Mouse (Mus musculus) v-Abl transformed pro-B cells (cell line): ENCODE measurements around the gene Ucn3.

ENCODE experiments used
- in situ Hi-C, 2 experiments: fragments of 400-800 bp; cut with MboI; formaldehyde crosslinking; loops; one replicate each; pipeline ENCODE4 v1.15.1; 2025; ENCODE audit not compliant: unreplicated experiment in 2 of 2

The Ucn3 gene

DNA sequence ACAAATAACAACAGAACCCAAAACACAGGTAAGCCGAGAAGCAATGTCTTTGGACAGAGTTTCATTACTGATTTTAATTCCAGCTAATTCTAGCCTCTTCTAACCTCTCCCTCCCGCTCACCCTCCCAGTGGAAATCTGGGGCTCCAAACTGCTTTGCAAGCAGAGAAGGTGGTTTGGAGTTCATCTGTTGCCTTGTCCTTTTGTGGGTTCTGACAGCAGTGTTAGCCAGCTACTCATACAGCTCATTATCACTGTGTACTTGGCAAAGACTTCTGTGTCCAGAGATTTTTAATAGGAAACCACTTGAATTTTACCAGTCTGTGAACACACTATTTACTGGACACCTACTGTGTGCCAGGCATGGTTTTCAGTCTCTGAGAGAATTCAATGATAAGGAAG lies at the start of gene Ucn3:
TSS of gene Ucn3 (minus strand) at position 101 of the 400 bp plus-strand sequence.
- in situ Hi-C loops: no loop called here

DNA sequence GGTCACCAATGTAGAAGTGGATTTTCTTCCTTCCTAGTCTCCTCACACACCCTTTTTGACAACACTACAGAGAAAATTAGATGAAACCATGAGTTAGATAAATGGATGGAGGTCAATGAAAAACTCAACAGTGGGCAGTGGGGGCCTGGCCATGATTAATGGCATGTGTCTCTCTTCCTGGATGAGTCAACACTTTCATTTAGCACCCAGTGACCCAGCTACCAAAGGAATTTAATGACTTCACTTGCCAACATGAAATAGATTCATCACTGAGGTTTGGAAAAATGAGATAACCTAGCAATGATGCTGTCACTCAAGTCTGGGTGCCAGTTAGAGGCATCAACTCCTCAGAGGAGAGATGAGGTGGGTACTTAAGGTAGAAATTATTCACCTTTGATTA lies 46.9 kb upstream of the Ucn3 start:
- in situ Hi-C loops: no loop called here

DNA sequence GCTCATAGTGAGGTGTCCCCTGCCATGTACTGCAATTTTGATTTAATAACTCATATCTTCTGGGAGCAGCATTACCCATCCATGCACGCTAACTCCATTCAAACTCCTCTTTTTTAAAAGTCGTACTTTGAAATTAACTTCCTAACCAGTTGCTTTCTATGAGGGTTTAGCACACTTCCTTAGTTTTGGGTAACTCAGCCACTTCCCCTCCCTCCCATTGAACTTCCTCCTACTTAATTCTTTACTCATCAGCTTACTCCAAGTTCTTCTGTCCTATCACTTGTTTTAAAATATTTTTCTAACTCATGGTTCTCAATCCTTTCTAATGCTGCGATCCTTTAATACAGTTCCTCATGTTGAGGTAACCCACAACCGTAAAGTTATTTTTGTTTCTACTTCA lies 23.7 kb upstream of the Ucn3 start:
- in situ Hi-C loops: no loop called here

DNA sequence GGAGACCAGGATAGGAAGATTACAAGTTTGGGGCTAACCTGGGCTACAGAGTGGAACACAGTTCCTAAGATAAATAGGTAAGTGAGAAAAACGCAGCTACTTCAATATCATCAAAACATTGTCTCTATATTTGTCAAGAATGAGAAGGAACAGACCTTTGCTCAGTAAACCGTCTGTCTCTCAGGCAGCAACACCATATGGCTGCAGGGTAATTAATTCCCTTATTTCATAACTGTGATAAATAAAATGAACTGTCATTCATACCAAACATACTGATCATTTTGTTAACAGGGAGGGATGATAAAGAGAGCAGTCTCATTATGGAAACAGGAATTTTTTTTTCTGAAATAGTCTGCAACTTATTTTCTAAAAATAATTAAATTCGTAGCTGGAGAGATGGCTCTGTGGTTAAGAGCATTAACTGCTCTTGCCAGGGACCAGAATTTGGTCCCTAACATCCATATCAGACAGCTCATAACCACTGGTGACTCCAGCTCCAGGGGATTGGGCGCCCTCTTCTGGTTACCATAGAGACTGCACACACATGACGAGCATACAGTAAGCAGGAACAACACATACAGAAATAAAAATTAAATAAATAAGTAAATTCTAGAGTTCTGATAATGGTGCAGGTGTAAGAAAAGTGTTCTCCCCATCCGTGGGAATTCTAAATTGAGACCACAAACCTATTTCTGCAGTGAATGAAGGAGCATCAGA lies 6.2 kb upstream of the Ucn3 start:
- in situ Hi-C loops: loop anchor here in 1 of 2 experiments (5.0 kb wide), 1 partner anchor 51 kb away; no protein-coding TSS in a partner anchor

DNA sequence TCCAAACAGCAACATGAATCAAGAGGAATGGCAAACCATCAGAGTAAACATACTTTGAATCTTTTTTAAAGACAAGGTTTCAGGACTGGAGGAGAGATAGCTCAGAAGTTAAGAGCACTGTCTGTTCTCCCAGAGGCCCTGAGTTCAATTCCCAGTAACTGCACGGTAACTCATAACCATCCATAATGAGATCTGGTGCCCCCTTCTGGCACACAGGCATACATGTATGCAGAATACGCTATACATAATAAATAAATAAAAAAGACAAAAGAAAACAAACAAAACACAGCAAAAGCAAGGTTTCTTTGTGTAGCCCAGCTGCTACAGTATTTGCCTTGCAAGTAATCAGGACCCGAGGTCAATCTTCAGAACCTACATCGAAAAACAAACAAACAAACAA lies 4.3 kb upstream of the Ucn3 start:
- in situ Hi-C loops: no loop called here

DNA sequence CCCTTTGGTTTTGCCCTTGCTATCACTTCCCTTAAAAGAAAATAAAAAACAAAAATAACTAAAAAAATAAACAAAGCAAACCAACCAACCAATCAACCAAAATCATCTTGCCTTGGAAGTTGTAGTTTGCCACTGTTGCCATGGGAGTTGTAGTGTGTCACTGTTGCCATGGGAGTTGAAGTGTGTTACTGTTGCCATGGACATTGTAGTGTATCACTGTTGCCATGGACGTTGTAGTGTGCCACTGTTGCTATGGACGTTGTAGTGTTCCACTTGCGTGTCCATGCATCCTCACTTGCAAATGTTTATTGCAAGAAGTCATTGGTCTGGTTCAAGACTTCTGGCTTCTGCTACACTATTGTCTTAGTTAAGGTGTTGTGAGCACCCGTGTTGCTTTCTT lies 2.1 kb upstream of the Ucn3 start:
- in situ Hi-C loops: no loop called here

DNA sequence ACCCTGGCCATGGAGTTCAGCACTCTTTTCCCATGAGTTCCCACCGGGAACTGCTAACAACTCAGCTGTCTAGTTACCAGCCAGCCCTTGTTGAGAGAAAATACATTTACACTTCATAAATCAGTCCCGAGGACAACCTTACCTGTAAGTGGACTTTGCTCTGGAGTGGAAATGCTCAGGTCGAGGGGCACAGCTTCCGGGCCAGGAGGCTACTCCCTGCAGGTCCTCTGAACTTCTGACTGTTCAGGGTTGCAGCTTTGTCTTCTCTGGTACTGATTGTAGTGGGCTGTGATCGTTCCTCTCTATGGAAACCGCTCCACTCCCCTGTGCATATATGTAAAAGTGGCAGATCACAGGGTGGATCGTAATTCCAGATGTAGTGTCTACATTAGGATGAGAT lies 450 bp downstream of the Ucn3 start:
- in situ Hi-C loops: no loop called here

DNA sequence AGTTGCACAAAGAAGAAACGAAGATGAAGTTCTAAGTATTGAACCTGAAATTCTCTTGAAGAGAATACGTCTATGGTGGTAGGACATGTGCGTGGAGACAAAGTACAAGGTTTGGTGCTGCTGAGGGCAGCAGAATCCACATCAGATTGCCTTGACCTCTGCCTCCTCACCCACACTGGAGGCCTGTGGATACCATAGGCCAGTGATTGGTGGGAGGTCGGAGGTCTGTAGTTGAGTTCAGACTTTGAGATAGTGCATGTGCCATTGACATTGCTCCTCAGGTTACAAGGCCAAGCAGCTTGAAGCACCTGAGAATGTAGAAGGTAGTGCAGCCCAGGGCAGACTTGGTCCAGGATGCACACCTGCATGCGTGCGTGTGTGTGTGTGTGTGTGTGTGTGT lies 19.1 kb downstream of the Ucn3 start:
- in situ Hi-C loops: no loop called here

DNA sequence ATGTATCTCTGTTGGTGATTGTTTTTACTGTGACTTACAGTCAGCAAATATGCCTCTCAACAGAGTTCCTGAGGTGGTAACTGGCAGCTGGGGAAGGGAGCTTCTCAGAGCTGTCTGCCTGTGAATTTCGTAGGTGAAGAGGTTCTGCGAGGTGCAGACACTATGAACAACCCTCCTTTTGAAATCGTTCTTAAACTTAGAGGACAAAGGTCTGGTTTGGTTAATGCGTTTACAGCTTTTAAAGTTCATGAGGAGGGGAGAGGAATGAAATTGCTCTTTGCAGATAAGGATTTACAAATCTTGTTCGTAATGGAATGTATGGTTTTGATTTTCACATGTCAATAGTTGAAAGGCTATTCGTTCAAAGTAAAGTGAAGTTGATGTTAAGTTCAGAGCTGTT lies 19.5 kb downstream of the Ucn3 start:
- in situ Hi-C loops: no loop called here

DNA sequence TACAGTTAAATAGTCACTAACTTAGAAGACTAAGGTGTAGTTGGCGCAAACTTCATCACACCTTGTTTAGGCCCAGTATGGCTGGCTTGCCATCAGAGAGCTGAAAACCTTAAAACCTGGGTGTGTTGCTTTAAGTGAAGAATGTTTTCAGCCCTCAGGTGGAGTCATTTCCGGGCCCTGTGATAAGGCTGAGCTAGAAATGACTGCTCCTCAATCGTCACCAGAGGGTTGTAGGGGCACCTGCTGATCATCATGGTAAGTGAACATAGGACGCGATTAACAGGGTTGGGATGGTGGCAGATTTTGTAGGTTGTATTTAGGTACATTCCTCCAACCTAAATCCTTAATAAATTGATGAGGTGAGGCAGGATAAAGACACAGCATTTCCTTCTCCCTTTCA lies 20.7 kb downstream of the Ucn3 start:
- in situ Hi-C loops: no loop called here

DNA sequence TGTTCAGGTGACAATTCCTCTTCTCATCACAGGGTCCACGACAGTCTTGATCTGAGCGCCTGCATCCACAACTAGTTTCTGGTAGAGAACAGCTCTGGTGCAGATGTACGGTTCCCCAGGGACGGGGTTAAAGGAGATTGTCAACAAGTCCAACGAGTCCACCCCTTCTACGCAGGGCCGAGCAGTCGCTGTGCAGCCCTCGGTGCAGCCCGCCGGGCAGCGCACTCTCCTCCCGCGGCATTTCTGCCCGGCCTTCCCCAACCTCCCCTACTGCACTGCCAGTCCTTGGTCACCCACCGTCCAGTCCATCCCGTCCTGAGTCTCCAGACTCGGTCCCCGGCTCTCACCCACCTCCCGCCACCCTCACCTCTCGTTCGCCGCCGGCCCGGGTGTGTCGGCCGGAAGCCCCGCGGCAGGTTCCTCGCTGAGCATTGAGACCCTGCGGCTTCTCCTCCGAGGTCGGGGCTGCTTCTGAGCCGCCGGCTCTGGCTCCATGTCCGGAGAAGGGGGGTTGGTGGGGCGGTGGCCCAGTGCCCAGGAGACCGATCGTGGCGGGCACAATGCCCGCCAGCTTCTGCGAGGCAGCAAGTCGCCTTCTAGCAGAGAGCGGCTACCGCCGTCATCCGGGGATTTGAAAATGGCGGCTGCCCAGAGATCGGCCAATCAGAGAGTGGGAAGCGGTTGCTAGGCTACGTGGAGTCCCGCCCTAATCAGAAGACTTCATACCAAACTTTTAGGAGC lies 27.4 kb downstream of the Ucn3 start, which contains the start of the genes Net1 and Tubal3:
TSS of gene Net1 (minus strand) at position 650 of the 741 bp plus-strand sequence.
TSS of gene Tubal3 (plus strand) at position 704 of the 741 bp plus-strand sequence.
- in situ Hi-C loops: no loop called here

DNA sequence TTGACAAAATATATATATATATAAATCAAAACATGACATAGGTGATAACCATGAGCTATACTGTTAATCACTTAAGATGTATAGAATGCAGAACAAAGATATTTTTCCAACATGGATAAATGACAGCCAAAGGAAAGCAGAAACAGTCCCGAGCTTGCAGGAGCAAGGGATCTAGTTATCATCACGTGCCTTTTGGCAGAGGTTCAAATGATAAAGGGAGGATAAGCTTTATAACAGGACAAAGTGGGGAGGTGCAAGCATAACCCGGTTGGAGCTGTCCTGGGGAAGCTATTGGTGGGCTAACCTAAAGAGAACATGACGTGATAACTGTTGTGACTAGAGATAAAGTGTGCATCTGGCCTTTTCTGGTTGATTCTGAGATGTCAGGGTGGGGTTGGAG lies 31.6 kb downstream of the Ucn3 start:
- in situ Hi-C loops: no loop called here

DNA sequence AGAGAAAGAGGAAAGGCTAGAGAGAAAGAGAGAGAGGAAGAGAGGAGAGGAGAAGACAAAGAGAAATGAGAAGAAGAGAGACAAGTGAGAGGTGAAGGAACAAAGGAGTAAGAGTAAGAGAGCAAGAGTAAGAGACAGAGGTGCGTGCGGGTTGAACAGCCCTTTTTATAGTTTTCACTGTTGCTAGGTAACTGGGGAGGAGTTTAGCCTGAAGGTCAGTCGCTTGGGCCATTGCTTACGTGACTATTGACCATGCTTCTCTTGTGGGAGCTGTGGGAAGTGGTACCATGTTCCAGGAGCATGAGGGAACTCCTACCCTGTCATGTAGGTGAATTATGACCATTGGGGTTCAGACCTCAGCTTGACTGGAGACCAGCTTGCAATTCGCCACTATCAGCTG lies 34.8 kb downstream of the Ucn3 start:
- in situ Hi-C loops: no loop called here

DNA sequence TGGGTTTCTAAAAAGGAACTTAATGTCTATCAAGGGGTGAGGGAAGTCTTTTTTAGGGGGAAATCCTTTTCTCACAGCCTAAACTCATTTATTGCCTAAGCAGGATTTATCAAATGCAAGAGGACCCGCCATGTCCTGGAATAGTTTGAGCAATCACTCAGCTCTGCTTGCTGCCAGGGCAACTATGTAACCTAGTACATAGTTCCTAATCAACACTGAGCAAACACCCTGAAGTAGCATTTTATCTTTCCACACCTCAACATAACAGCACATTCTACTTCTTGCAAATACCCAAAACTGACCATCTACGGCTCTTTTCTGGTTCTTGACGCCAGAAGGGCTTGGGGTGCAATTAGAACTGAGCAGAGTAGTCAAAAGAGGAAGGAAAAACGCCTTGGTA lies 36.9 kb downstream of the Ucn3 start:
- in situ Hi-C loops: no loop called here

DNA sequence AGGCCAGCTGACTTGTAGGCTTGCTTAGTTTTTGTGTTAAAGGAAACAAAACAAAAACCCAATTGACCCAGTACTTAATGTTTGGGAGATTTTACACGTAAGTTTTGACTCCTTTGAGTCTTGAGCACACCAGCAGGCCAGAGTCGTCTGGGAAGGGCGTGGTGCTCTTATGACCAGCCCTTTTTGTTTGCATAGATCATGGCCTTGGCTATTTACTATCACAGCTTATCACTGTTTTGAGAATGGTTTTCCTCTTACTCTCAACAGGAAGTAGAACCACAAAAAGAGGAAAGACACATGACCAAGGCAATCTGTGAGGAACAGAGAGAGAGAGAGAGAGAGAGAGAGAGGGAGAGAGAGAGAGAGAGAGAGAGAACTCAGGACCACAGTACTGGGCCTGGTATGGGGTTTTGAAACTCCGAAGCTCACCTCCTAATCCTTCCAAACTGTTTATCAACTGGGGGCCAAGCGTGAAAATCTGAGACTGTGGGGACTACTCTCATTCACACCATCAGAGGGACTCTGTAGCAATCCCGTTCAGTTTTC lies 37.9 kb downstream of the Ucn3 start:
- in situ Hi-C loops: no loop called here

DNA sequence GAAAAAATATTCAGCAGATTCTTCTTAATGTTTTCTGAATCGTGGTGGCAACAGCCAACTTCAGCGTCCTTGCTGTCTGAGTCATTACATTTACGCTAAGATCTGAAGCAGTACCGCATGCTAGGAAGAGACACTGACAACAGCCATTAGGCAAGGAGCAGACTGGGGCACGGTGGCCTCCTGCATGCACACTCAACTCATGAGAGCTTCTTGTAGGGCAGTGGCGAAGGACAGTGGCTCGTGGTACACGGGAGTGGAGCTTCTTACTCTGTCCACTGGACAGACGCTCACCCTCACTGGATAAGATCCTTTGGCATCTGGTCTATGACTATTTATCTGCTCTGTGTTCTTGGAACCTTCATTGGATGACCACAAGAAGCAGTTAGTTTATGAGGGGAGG lies 45.8 kb downstream of the Ucn3 start:
- in situ Hi-C loops: loop anchor here (5.0 kb wide), 4 partner anchors 103 to 492 kb away; no protein-coding TSS in a partner anchor

DNA sequence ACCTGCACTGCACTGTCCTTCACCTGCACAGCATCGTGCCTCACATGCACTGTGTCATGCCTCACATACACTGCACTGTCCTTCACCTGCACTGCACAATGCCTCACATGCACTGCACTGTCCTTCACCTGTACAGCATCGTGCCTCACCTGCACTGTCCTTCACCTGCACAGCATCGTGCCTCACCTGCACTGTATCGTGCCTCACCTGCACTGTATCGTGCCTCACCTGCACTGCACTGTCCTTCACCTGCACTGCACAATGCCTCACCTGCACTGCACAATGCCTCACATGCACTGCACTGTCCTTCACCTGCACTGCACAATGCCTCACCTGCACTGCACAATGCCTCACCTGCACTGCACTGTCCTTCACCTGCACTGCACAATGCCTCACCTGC lies 46.9 kb downstream of the Ucn3 start:
- in situ Hi-C loops: loop anchor here (5.0 kb wide), 4 partner anchors 104 to 491 kb away; no protein-coding TSS in a partner anchor

DNA sequence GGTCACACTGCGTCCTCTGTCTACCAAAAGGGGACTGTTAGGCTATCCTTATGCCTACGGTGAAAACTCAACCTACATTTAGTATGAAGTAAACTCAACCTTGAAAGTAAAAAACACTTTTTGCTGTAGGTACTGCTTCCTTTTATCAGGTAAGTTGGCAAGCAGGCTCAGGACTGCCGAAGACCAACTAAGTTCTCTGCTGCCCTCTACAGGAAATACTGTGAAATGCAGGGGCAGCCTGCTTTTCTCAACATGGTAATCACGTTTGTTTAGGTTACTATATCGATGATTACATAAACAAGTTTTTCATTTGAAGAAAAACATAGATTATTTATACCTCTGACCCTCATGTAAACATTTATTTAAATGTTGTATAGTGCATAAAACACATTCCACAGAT lies 48.2 kb downstream of the Ucn3 start:
- in situ Hi-C loops: loop anchor here (5.0 kb wide), 4 partner anchors 105 to 490 kb away; no protein-coding TSS in a partner anchor

DNA sequence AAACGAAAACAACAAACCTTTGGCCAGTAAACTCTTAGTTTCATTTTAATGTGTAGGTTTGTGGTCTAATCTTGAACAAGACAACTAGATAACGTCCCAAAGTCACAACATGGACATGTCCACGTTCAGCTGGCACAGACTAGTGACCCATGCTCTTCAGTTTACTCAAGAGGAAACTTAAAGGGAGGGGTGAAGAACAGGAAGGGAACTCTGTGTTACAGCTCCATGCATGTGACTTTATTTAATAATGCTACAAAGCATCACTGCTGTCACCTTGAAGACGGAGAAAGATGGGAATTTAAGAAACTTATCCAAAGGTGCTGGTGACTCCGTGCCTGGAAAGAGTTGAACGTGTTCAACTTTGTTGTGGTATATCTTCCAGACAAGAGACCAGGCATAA lies 49.1 kb downstream of the Ucn3 start:
- in situ Hi-C loops: loop anchor here (5.0 kb wide), 4 partner anchors 106 to 489 kb away; no protein-coding TSS in a partner anchor

DNA sequence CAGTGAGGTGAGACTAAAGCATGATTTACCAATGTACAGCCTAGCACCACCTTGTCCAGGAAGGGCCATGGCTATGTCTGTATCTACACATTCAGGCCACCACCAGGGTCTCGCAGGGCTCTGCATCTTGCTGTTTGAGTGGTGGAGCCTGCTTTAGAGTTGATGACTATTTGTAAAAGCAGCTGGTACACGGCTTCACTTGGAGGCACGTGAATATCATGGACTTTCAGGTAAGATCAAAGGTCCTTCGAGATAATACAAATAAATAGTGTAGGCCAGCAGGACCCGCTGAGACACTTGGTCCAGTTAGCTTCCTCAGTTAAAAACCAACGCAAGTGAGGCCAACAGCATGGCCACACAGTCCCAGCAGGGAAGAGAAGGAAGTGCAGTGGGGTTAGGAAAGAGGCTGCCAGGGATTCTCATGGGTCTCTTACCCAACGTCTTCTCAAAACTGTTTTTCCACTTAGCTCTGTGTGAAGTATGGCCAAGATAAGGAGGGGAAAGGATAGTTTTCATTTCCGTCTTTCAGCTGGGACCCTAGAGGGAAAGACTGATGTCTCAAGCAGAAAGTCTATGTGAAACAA lies 49.7 kb downstream of the Ucn3 start:
- in situ Hi-C loops: loop anchor here (5.0 kb wide), 4 partner anchors 107 to 488 kb away; no protein-coding TSS in a partner anchor

DNA sequence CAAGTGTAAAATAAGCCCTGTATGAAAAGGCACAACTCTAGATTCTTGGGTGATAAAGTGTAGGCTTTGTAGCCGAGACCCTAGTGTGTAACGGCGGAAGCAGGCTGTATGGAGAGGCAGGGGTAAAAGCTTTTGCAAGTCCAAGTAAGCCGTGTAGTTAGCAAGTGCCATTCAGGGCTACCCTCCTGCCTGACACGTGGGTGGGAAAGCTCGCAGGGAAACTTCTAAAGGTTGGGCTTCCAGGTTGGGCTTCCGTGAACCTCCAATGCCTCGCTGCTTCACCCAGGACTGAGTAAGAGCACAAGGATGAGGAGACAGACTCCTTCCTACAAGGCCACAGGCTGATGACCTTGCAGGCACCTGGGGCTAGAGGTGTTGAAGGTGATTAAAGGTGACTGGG lies 50.6 kb downstream of the Ucn3 start:
- in situ Hi-C loops: no loop called here
